Mouse (Mus musculus) neural tube, embryonic 12.5 days (tissue): ENCODE results near the gene Ankdd1b. TPM values are rescaled to one million over a fixed set of nuclear protein-coding genes. Genes with fewer than 3 reads are reported as not detected.

ENCODE experiments used
- ATAC-seq: fragments of 200-750 bp; cut with Nextera tagmentation; 2 replicates; pipeline ENCODE4 v1.8.0; 2017; ENCODE audit warnings: low read depth, mild to moderate bottlenecking, moderate TSS enrichment, moderate library complexity; ENCODE audit not compliant: low FRiP score
- H3K27ac ChIP-seq: fragments of 300-500 bp; sonication (generic); 2 replicates; pipeline ENCODE4 v1.5.1; 2016
- H3K27me3 ChIP-seq: fragments of 300-500 bp; sonication (generic); replicated peaks from 2 replicates; pipeline ENCODE4 v1.6.1; 2016; ENCODE audit warnings: mild to moderate bottlenecking
- H3K36me3 ChIP-seq: fragments of 300-500 bp; sonication (generic); 2 replicates; pipeline ENCODE4 v1.6.1; 2016; ENCODE audit warnings: mild to moderate bottlenecking
- H3K4me1 ChIP-seq: fragments of 300-500 bp; sonication (generic); 2 replicates; pipeline ENCODE4 v1.6.1; 2016
- H3K4me2 ChIP-seq: fragments of 300-500 bp; sonication (generic); replicated peaks from 2 replicates; pipeline ENCODE4 v1.6.1; 2016; ENCODE audit warnings: mild to moderate bottlenecking
- H3K4me3 ChIP-seq: fragments of 300-500 bp; sonication (generic); 2 replicates; pipeline ENCODE4 v1.5.1; 2016
- H3K9ac ChIP-seq: fragments of 300-500 bp; sonication (generic); 2 replicates; pipeline ENCODE4 v1.6.1; 2016; ENCODE audit warnings: mild to moderate bottlenecking
- H3K9me3 ChIP-seq: fragments of 300-500 bp; sonication (generic); 2 replicates; pipeline ENCODE4 v1.6.1; 2016; ENCODE audit warnings: mild to moderate bottlenecking
- WGBS: fragments of 180-500 bp; shearing (Covaris S2); methylation state at CpG from one replicate; pipeline ENCODE4 v1.1.7; 2016; 5-methylcytosine and 5-hydroxymethylcytosine counted together
- polyA plus RNA-seq: library from polyadenylated mRNA; unstranded; fragments of >200 nt; fragmentation: Nextera tagmentation; extraction: Ambion mirVana; gene quantifications from 2 replicates; pipeline ENCODE4 v1.2.1, GENCODE M21; 2016

Ankdd1b gene
- polyA plus RNA-seq, 1 experiment from 2014 or later = 0.10 TPM

- Histone ChIP-seq H3K27ac (no peak within 1 kb of the TSS), H3K9ac (peak within 1 kb of the TSS; percentile 71), H3K27me3 (no peaks in the 10 kb centered on the region), H3K9me3 (no peaks in the 10 kb centered on the region), H3K4me3 (peak within 1 kb of the TSS; percentile 65), H3K4me2 (peak within 1 kb of the TSS; percentile 76), H3K36me3 (peaks cover 13% of the 10 kb centered on the region), H3K4me1 (peaks cover 8% of the 10 kb centered on the region)
- under 1% methylated on average over 44 of the region's 44 CpGs for WGBS
- ATAC-seq = peak; percentile 100
Measured at GRCm38 (mm10) chr13:96388042-96388888, 82.7 kb downstream of the Ankdd1b start, which contains the start of gene Poc5. Poc5 (plus strand) TSS chr13:96388294.

- H3K4me2 ChIP-seq = no peak overlapping the region
- H3K27me3 ChIP-seq = no peaks in the 10 kb centered on the region
- H3K9ac ChIP-seq = no peak overlapping the region
- no peak overlapping the region for H3K4me3 ChIP-seq
- no peak for ATAC-seq
- WGBS = 73% methylated on average over 4 of the region's 4 CpGs
- H3K27ac ChIP-seq = no peak overlapping the region
- H3K36me3 ChIP-seq = no peaks in the 10 kb centered on the region
- no peaks in the 10 kb centered on the region for H3K4me1 ChIP-seq
- no peaks in the 10 kb centered on the region for H3K9me3 ChIP-seq
Measured at GRCm38 (mm10) chr13:96377883-96378282, 93.1 kb downstream of the Ankdd1b start.

GRCm38 (mm10) chr13:96376871-96377270, 94.1 kb downstream of the Ankdd1b start:
- Histone ChIP-seq H3K4me2 (no peak overlapping the region), H3K9ac (no peak overlapping the region), H3K36me3 (no peaks in the 10 kb centered on the region), H3K9me3 (no peaks in the 10 kb centered on the region), H3K27me3 (no peaks in the 10 kb centered on the region), H3K4me3 (no peak overlapping the region), H3K27ac (no peak overlapping the region), H3K4me1 (no peaks in the 10 kb centered on the region)
- WGBS = 95% methylated on average over 18 of the region's 18 CpGs
- ATAC-seq = no peak

- H3K4me3 ChIP-seq = no peak overlapping the region
- H3K27ac ChIP-seq = no peak overlapping the region
- no peak overlapping the region for H3K9ac ChIP-seq
- WGBS = 6% methylated on average over 2 of the region's 2 CpGs
- ATAC-seq = no peak
- no peak overlapping the region for H3K4me2 ChIP-seq
- H3K36me3 ChIP-seq = no peaks in the 10 kb centered on the region
- H3K27me3 ChIP-seq = no peaks in the 10 kb centered on the region
- H3K4me1 ChIP-seq = no peaks in the 10 kb centered on the region
- no peaks in the 10 kb centered on the region for H3K9me3 ChIP-seq
Measured at GRCm38 (mm10) chr13:96375519-96375918, 95.5 kb downstream of the Ankdd1b start.

Other genes starting within 250 kb of the Ankdd1b start
- 29.9 and 30.6 TPM in 2 replicates for gene Poc5, start 82.9 kb downstream of the Ankdd1b start, polyA plus RNA-seq
- gene Gm17622, start 19.5 kb upstream of the Ankdd1b start, polyA plus RNA-seq = not detected in 2 replicates
- 6.1 and 7.7 TPM in 2 replicates for gene Polk, start 71.4 kb upstream of the Ankdd1b start, polyA plus RNA-seq
- 9.3 and 9.4 TPM in 2 replicates for gene Col4a3bp, start 71.4 kb upstream of the Ankdd1b start, polyA plus RNA-seq
- 164 and 187 TPM in 2 replicates for gene Hmgcr, start 199.7 kb upstream of the Ankdd1b start, polyA plus RNA-seq